Mouse (Mus musculus) kidney, postnatal 4 days (tissue): Measurements from ENCODE around the gene Upp2.
A peak's percentile ranks its signal among the peaks of the same experiment; 100 is the strongest.

Experiments
- DNase-seq, 2 experiments: peaks; one replicate each; pipeline ENCODE4 v3.0.0; 2021; ENCODE audit warnings: mixed read lengths in 2 of 2

The Upp2 gene

DNA sequence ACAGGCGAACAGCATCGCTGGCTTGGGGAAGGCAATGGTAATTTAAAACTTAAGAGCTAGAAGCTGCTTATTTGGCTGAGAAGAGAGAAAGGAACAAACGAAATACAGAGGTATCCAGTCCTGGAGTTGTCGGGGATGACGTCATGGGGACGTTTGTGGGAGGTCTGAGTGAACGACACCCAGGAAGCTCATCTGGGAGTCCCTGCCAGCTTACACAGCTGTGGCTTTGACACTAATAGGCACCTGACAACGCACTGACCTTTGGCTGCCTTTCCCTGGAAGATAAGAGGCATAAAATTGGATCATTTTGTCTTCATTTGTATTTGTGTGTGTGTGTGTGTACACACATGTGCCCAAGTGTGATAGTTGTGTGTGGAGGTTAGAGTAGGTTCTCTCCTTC lies 130.4 kb downstream of the Upp2 start:
- no peak for DNase-seq

DNA sequence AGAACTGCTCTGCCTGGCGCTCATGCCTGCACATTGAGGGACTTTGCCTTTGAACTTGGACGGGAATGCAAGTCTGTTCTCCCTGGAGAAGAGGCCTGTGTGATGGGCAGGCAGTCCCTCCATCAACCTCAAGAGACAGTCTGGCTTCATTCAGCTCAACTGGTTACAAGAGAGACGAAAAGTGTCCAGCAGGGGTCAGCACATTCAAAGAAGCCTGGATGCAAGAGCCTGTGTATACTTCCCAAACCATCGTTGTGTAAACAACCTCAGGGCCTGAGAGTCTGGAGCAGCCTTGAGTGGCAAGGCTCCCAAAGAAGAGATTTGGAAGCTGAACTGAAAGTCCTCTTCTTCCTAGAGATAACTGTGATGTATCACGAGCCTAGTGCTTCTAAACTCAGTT lies 132.8 kb downstream of the Upp2 start:
- peak; percentile 83 to 88 for DNase-seq

DNA sequence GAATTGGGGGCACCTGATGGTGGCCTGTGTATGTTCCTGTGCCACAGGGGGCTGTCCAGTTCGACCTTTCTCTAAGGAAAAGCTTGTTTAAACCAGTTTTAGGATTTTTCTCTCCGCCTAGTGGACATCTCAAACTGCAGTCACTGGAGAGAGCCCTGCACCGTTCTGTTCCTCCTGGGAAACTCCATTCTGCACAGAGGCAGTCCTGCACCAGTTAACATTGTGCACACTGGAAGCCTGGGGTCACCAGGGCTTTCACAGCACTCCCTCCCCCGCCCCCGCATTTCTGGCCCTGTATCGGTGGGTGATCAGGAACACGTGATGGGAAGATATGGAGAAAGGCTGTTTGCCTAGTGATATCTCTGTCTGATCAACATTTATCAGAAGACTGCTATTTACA lies 133.3 kb downstream of the Upp2 start:
- DNase-seq: no peak

DNA sequence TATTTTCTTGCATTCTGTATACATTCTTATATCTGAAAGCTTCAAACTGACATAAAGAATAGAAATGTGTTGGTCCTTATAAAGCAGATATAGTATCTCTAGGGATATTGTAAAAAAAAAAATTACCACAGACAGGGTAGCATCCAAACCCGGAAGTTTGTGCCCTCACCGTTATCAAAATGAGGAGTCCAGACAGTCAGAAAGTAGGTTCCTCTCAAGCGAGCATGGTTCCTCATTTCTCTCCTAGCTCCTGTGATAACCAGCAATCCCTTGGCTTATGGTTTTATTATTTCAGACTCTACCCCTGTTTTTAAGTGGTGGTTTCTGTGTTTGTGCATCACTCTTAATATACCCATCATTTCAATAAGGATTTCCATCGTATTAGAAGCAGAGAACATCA lies 134.5 kb downstream of the Upp2 start:
- DNase-seq: no peak

DNA sequence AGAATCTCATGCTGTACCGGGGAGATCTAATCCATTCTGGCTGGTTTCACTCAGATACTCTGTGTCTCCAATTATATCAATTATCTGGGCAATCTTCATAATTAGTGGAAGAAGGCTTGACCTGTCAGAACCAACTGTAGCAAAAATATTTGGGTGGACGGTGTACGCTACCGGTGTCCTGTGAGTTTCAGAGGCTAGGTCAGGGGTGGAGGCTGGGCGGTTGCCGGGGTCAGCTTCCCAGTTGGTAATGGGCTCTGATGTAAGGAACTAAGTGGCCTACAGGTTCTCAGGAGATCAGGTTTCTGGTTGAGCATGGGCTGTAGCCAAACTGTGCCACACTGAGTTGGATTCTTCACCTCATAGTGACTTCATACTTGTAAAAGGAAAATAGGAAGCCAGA lies 136.1 kb downstream of the Upp2 start:
- DNase-seq: no peak

- no peak for DNase-seq
These were observed 136.5 kb downstream of the Upp2 start for GRCm38 (mm10) chr2:58703646-58704045.

GRCm38 (mm10) chr2:58704576-58704975 lies 137.5 kb downstream of the Upp2 start:
- no peak for DNase-seq

DNA sequence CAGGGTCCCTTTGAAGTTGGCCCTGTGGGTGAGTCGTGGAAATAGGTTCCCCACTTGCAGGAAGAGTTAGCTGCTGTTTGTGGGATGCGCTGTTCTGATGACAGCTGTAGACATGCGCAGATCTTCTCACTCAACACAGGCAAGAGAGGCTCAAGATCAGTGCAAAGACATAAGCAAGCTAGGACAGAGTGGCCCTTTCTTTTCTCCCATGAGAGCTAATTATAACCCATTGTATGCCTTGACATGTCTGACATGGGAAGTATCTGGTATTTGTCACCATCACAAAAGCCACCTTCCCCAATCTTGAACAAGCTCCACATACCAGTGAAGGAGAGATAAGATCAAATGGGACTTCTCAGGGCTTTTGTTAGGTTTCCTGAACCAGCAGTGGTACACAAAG lies 140.6 kb downstream of the Upp2 start:
- no peak for DNase-seq

GRCm38 (mm10) chr2:58710234-58710633 lies 143.1 kb downstream of the Upp2 start:
- DNase-seq: no peak

DNA sequence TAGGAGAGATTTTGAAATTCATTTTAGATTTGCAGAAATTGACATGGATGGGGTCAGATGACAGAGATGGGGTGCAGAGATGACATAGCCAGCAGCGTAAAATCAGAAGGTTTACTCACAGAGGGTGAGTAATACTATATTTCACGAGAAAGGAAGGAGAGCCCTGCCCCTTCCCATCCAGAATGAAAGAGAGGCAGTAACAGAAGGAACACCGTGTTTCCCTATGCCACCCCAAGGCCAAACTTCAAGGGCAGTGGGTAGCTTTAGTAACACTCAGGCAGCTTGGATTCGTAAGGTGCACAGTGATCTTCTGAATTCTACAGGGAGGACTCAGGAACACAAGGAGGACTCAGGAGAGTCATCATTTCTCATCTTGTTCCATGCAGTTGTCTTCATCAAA lies 144.0 kb downstream of the Upp2 start:
- no peak for DNase-seq

DNA sequence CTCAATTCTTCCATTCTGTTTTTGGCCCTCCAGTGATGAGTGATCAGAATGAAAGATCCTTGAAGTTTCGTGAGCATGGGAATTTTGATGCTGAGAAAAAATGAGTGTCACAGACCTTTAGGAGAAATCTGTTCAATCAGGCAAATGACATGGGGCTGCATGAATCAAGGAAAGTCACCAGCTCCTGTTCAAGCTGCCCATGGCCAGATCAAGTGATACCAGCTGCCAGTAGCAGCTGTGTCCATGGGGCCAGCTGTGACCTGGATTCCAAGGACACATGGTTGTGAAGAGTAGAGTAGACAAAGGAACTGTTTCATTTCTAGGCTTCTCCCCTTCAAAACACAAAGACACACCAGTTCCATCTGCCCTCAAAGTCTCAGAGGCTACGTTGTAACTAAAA lies 144.4 kb downstream of the Upp2 start:
- peak in 1 of 2 experiments; percentile 28 for DNase-seq

DNA sequence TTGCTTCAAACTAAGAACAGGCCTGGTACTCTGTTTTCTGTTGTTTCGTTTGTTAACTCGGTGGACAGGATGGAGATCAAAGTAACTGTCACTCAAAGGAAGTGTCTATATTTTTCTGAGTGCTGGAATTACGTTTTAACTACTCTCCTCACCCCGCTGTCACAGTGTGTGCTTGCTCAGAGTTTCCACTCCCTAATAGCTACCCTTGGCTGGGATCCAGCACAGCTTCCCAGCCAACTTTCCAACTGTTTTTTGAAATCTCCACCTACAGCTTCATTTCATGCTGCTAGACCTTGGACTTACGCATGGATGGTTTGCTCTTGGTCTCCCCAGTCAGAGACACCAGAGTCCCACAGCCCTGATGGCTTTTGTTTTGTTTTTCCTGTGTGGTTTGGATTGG lies 144.8 kb downstream of the Upp2 start:
- peak; percentile 77 to 83 for DNase-seq

DNA sequence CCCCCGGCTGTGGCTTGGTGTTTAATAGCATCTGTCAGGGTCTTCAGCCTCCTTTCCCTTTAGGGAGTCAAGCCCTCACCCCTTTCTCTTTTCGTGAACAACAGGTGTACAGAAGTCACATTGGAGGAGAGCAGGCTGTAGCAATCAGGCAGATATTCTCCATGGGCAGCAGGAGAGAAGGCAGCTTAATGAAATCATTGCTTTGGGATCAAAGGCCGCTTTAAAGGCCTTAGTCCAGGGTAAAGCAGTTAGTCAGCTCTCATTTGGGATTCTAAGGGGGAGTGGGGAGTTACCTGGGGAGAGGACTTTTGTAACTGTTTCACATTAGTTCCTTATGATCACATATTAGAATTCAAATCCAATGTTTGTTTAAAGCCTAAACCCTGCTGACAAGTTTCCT lies 150.8 kb downstream of the Upp2 start:
- DNase-seq: no peak

DNA sequence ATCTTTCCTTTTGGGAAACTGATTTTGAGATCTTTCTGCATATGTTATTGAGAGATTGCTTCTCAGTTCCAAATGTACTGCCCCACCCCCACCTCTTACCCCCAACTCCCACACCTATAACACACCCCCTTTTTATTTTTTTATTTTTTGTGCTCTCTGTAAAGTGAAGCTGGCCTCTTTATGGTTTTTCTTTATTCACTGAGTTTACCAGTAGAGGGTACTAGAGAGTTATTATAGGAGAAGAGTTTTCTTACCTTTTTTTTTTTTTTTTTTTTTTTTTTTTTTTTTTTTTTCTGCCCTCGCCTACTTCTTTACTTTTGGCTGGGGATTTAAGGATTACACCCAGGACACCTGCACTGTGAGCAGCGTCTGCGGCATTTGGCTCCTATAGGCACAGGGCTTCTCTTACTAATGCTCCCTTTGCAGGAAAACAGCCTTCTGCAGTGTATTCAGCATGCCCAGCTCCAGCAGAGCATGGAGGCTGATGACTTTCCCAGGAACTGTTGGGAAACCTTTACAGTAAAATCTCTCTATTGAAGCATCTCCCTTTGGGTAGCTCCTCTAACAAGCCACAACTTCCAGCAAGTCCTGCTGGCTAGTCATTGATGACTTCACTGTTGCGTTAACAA lies 170.2 kb downstream of the Upp2 start:
- peak; percentile 7 to 16 for DNase-seq

DNA sequence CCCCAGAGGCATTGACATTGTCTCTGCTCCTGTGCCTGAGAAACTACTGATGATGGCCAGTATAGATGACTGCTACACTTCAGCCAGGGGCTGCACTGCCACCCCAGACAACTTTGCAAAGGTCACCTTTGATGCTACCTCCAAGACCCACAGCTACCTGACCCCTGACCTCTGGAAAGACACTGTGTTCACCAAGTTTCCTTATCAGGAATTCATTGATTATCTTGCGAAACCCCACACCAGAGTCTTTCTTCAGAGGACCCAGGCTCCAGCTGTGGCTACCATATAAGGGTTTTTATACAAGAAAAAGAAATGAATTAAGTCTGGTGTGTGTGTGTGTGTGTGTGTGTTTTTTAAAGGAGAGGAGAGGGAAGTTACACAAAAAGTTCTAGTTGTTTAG lies 174.1 kb downstream of the Upp2 start:
- no peak for DNase-seq

DNA sequence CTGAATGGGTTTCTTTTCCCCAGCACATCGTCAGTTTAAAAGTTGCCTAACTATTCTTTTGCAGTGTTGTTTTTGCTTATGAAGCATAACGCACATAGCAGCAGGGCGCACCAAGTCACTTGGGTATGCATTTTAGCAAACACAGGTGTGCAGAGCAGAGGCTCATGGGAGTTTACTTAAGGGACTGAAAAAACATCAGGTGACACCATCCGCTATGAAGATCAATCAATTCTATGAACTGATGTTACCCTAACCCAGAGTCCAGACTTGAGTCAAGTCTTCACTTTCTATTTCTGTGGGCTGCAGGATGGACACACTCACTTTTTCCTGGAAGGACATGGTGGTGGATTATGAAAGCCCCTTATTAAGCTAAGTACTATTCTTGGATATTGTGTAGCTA lies 174.9 kb downstream of the Upp2 start:
- DNase-seq: no peak

- DNase-seq: no peak
These were observed 176.3 kb downstream of the Upp2 start for GRCm38 (mm10) chr2:58743446-58743845.

DNA sequence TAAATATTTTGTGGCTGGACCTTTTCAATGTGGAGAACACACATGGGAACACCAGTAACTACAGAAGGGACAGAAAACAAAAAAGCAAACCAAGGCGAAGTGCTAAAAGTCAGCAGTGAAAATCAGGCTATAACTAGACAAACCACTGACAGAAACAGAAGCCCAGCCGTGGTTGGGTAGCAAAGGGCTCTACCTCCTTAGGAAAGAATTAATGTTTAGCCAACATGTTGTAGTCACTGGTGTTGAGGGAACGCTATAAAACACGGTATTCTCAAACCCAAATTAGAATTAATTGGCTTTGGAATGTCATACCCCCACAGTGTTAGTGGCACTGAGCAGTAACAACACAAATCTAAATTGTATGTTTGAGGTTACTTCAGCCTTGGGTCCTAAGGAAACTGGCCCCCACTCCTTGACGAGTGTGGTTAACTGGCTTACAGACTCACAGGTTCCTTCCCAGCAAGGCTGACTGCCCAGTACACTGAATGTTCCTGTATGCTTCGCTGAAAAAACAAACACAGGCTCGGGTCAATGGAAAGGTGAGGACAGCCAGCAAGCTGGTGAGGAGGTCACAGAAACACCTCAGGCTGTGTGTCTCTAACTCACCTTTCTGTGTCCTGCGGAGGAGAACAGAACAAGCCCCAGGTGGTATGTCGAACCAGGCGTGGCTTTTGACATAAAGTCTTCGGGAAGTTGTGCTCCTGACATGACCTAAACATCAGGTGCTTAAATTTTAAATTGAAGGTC lies 180.6 kb downstream of the Upp2 start:
- peak; percentile 40 to 66 for DNase-seq

GRCm38 (mm10) chr2:58748296-58748695 lies 181.2 kb downstream of the Upp2 start:
- DNase-seq: no peak

DNA sequence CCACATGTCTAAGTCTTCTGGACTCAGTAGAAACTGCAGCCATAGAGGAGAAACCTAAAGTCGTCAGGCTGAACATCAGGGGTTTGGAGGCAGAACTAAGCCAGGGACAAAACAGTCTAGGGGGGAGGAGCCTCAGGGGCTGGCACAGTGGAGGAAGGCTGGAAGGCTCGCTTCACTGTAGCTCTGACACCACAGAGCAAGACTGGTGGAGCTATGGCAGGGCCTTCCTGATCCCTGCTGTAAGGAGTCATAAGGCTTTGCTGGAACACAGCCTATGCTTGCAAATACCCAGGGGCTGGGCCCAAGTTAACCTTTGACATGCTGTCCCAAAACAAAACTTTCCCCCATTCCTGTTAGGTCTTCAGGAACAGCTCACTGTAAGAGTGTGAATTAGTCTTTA lies 185.8 kb downstream of the Upp2 start:
- DNase-seq: no peak

DNA sequence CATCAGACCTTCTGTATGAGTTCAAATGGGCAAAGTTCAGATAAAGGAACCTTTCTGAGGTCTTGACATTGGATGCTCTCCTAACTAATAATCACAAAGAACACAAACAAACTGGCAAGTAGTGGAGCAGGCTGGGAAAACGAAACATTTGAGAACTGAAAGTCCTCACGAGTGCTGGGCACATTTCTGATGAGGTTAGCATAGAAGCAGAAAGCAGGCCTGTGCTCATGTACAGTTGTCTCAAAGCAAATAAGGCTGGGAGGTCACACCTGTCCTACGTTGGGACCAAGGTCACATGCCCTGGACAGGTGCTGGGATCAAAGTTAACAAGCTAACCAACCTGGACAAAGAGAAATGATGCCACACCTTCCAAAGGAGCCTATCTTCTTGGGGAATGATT lies 187.6 kb downstream of the Upp2 start:
- DNase-seq: no peak

GRCm38 (mm10) chr2:58758081-58758480 lies 191.0 kb downstream of the Upp2 start:
- DNase-seq: no peak

GRCm38 (mm10) chr2:58759676-58760075 lies 192.6 kb downstream of the Upp2 start:
- no peak for DNase-seq

GRCm38 (mm10) chr2:58765141-58765540 lies 198.0 kb downstream of the Upp2 start:
- peak; percentile 47 to 63 for DNase-seq

- DNase-seq: no peak
These were observed 206.7 kb downstream of the Upp2 start for GRCm38 (mm10) chr2:58773833-58774232.
